Mouse (Mus musculus): Measurements from ENCODE around the gene Tnfsf13b. TPM values are rescaled to one million over a fixed set of nuclear protein-coding genes. Genes with fewer than 3 reads are reported as not detected.

Gene Tnfsf13b
- polyA plus RNA-seq, 1 experiment from 2014 or later, result 0.69 TPM

GRCm38 (mm10) chr8:10040866-10041265 is 34.6 kb downstream of the Tnfsf13b start:
- H3K9me3 ChIP-seq (ENCODE audit: low read length), result no peaks in the 10 kb centered on the region
- WGBS (ENCODE audit: insufficient replicate concordance), result 46% methylated on average over 3 of the region's 3 CpGs
- no peaks in the 10 kb centered on the region for H3K36me3 ChIP-seq (replicated peaks; ENCODE audit: insufficient read depth, low read length)
- no peaks in the 10 kb centered on the region for H3K27me3 ChIP-seq (ENCODE audit: insufficient read depth, low read length)
- DNase-seq (no peak), ATAC-seq (no peak)
- H3K4me3 ChIP-seq (ENCODE audit: low read depth, low read length), result no peak overlapping the region
- no peak overlapping the region for H3K9ac ChIP-seq (replicated peaks)
- H3K4me2 ChIP-seq (ENCODE audit: low read depth, low read length), result no peak overlapping the region
- H3K27ac ChIP-seq (ENCODE audit: low read depth), result no peak overlapping the region
- TF ChIP-seq EP300 (IDR thresholded peaks at IDR 0.05; ENCODE audit: low read depth) (no peak), CTCF (IDR thresholded peaks at IDR 0.05; ENCODE audit: low read depth) (no peak)
- H3K4me1 ChIP-seq (ENCODE audit: insufficient read depth), result no peaks in the 10 kb centered on the region

GRCm38 (mm10) chr8:10043842-10044510 is 37.7 kb downstream of the Tnfsf13b start:
- Histone ChIP-seq H3K9ac (replicated peaks) (no peak overlapping the region), H3K27ac (ENCODE audit: low read depth) (no peak overlapping the region), H3K4me3 (ENCODE audit: low read depth, low read length) (no peak overlapping the region), H3K4me1 (ENCODE audit: insufficient read depth) (no peaks in the 10 kb centered on the region), H3K36me3 (replicated peaks; ENCODE audit: insufficient read depth, low read length) (no peaks in the 10 kb centered on the region), H3K4me2 (ENCODE audit: low read depth, low read length) (no peak overlapping the region), H3K9me3 (ENCODE audit: low read length) (no peaks in the 10 kb centered on the region), H3K27me3 (ENCODE audit: insufficient read depth, low read length) (no peaks in the 10 kb centered on the region)
- DNase-seq, result no peak
- ATAC-seq, result no peak
- TF ChIP-seq EP300 (IDR thresholded peaks at IDR 0.05; ENCODE audit: low read depth), result no peak
- peak; percentile 68 for TF ChIP-seq CTCF (IDR thresholded peaks at IDR 0.05; ENCODE audit: low read depth)
- 51% methylated on average over 13 of the region's 13 CpGs for WGBS (ENCODE audit: insufficient replicate concordance)

- H3K27ac ChIP-seq (ENCODE audit: low read depth), result no peak overlapping the region
- H3K36me3 ChIP-seq (replicated peaks; ENCODE audit: insufficient read depth, low read length), result no peaks in the 10 kb centered on the region
- H3K9ac ChIP-seq (replicated peaks), result no peak overlapping the region
- H3K9me3 ChIP-seq (ENCODE audit: low read length), result no peaks in the 10 kb centered on the region
- WGBS (ENCODE audit: insufficient replicate concordance), result 55% methylated on average over 1 of the region's 1 CpGs
- DNase-seq (no peak), ATAC-seq (no peak)
- H3K4me2 ChIP-seq (ENCODE audit: low read depth, low read length), result no peak overlapping the region
- TF ChIP-seq CTCF (IDR thresholded peaks at IDR 0.05; ENCODE audit: low read depth) (no peak), EP300 (IDR thresholded peaks at IDR 0.05; ENCODE audit: low read depth) (no peak)
- no peak overlapping the region for H3K4me3 ChIP-seq (ENCODE audit: low read depth, low read length)
- H3K27me3 ChIP-seq (ENCODE audit: insufficient read depth, low read length), result no peaks in the 10 kb centered on the region
- H3K4me1 ChIP-seq (ENCODE audit: insufficient read depth), result no peaks in the 10 kb centered on the region
These were observed 39.5 kb downstream of the Tnfsf13b start for GRCm38 (mm10) chr8:10045743-10046142.

- Histone ChIP-seq H3K27me3 (ENCODE audit: insufficient read depth, low read length) (no peaks in the 10 kb centered on the region), H3K4me1 (ENCODE audit: insufficient read depth) (no peaks in the 10 kb centered on the region), H3K4me2 (ENCODE audit: low read depth, low read length) (no peak overlapping the region), H3K9me3 (ENCODE audit: low read length) (no peaks in the 10 kb centered on the region), H3K36me3 (replicated peaks; ENCODE audit: insufficient read depth, low read length) (no peaks in the 10 kb centered on the region), H3K9ac (replicated peaks) (no peak overlapping the region), H3K4me3 (ENCODE audit: low read depth, low read length) (no peak overlapping the region), H3K27ac (ENCODE audit: low read depth) (no peak overlapping the region)
- no peak for TF ChIP-seq EP300 (IDR thresholded peaks at IDR 0.05; ENCODE audit: low read depth)
- no peak for TF ChIP-seq CTCF (IDR thresholded peaks at IDR 0.05; ENCODE audit: low read depth)
- WGBS (ENCODE audit: insufficient replicate concordance), result 68% methylated on average over 8 of the region's 8 CpGs
- no peak for ATAC-seq
- no peak for DNase-seq
These were observed 42.9 kb downstream of the Tnfsf13b start for GRCm38 (mm10) chr8:10049162-10049561.

- WGBS (ENCODE audit: insufficient replicate concordance), result 37% methylated on average over 3 of the region's 3 CpGs
- Histone ChIP-seq H3K4me2 (ENCODE audit: low read depth, low read length) (no peak overlapping the region), H3K36me3 (replicated peaks; ENCODE audit: insufficient read depth, low read length) (no peaks in the 10 kb centered on the region), H3K9ac (replicated peaks) (no peak overlapping the region), H3K4me3 (ENCODE audit: low read depth, low read length) (no peak overlapping the region), H3K9me3 (ENCODE audit: low read length) (no peaks in the 10 kb centered on the region), H3K4me1 (ENCODE audit: insufficient read depth) (no peaks in the 10 kb centered on the region), H3K27ac (ENCODE audit: low read depth) (no peak overlapping the region), H3K27me3 (ENCODE audit: insufficient read depth, low read length) (no peaks in the 10 kb centered on the region)
- no peak for DNase-seq
- TF ChIP-seq CTCF (IDR thresholded peaks at IDR 0.05; ENCODE audit: low read depth), result no peak
- TF ChIP-seq EP300 (IDR thresholded peaks at IDR 0.05; ENCODE audit: low read depth), result no peak
- ATAC-seq, result no peak
These were observed 45.3 kb downstream of the Tnfsf13b start for GRCm38 (mm10) chr8:10051576-10051975.

- ATAC-seq (no peak), DNase-seq (no peak)
- Histone ChIP-seq H3K4me1 (ENCODE audit: insufficient read depth) (no peaks in the 10 kb centered on the region), H3K27ac (ENCODE audit: low read depth) (no peak overlapping the region), H3K27me3 (ENCODE audit: insufficient read depth, low read length) (no peaks in the 10 kb centered on the region), H3K4me2 (ENCODE audit: low read depth, low read length) (no peak overlapping the region), H3K9me3 (ENCODE audit: low read length) (no peaks in the 10 kb centered on the region), H3K4me3 (ENCODE audit: low read depth, low read length) (no peak overlapping the region), H3K36me3 (replicated peaks; ENCODE audit: insufficient read depth, low read length) (no peaks in the 10 kb centered on the region), H3K9ac (replicated peaks) (no peak overlapping the region)
- WGBS (ENCODE audit: insufficient replicate concordance), result 13% methylated on average over 3 of the region's 3 CpGs
- TF ChIP-seq CTCF (IDR thresholded peaks at IDR 0.05; ENCODE audit: low read depth) (peak; percentile 20; the same call in 1 of the 2 replicates), EP300 (IDR thresholded peaks at IDR 0.05; ENCODE audit: low read depth) (no peak)
These were observed 47.3 kb downstream of the Tnfsf13b start for GRCm38 (mm10) chr8:10053571-10053990.
